Mouse (Mus musculus) T-helper 1 cell (primary cell): ENCODE data around the gene Hdac8.

Experiments used
- in situ Hi-C: fragments of 300-600 bp; cut with MboI, MseI; formaldehyde crosslinking; loops from one replicate; pipeline ENCODE4 v1.15.1; 2025; ENCODE audit warnings: high pct_unique_total_duplicates

Gene Hdac8

GRCm38 (mm10) chrX:102341688-102342087 is 163.5 kb downstream of the Hdac8 start:
- in situ Hi-C loops: no loop called here

- in situ Hi-C loops: no loop called here
Observed at GRCm38 (mm10) chrX:102339396-102340155, 165.6 kb downstream of the Hdac8 start.

GRCm38 (mm10) chrX:102319696-102320095 is 185.5 kb downstream of the Hdac8 start:
- in situ Hi-C loops: no loop called here

- in situ Hi-C loops: no loop called here
Observed at GRCm38 (mm10) chrX:102319252-102319651, 185.9 kb downstream of the Hdac8 start.

GRCm38 (mm10) chrX:102318782-102319181 is 186.4 kb downstream of the Hdac8 start:
- in situ Hi-C loops: no loop called here

- in situ Hi-C loops: no loop called here
Observed at GRCm38 (mm10) chrX:102311119-102311518, 194.0 kb downstream of the Hdac8 start.

GRCm38 (mm10) chrX:102307511-102307910 is 197.6 kb downstream of the Hdac8 start:
- in situ Hi-C loops: no loop called here

GRCm38 (mm10) chrX:102305806-102306205 is 199.4 kb downstream of the Hdac8 start:
- in situ Hi-C loops: no loop called here

GRCm38 (mm10) chrX:102304914-102305313 is 200.2 kb downstream of the Hdac8 start:
- in situ Hi-C loops: no loop called here

- in situ Hi-C loops: no loop called here
Observed at GRCm38 (mm10) chrX:102302476-102302875, 202.7 kb downstream of the Hdac8 start.

- in situ Hi-C loops: no loop called here
Observed at GRCm38 (mm10) chrX:102284889-102285288, 220.3 kb downstream of the Hdac8 start.

- in situ Hi-C loops: no loop called here
Observed at GRCm38 (mm10) chrX:102262620-102263345, 242.4 kb downstream of the Hdac8 start.

- in situ Hi-C loops: loop anchor here (5.0 kb wide), 1 partner anchor 1178 kb away; no protein-coding TSS in a partner anchor
Observed at GRCm38 (mm10) chrX:102259772-102260171, 245.4 kb downstream of the Hdac8 start.

- in situ Hi-C loops: no loop called here
Observed at GRCm38 (mm10) chrX:102253892-102254291, 251.3 kb downstream of the Hdac8 start.

GRCm38 (mm10) chrX:102251937-102252860 is 253.0 kb downstream of the Hdac8 start, which contains the start of gene Cited1:
Cited1 (minus strand) TSS chrX:102252181.
- in situ Hi-C loops: no loop called here

GRCm38 (mm10) chrX:102251221-102251936 is 253.8 kb downstream of the Hdac8 start:
- in situ Hi-C loops: no loop called here

- in situ Hi-C loops: no loop called here
Observed at GRCm38 (mm10) chrX:102250891-102251170, 254.3 kb downstream of the Hdac8 start.

GRCm38 (mm10) chrX:102250150-102250890 is 254.8 kb downstream of the Hdac8 start:
- in situ Hi-C loops: no loop called here

GRCm38 (mm10) chrX:102244334-102244733 is 260.8 kb downstream of the Hdac8 start:
- in situ Hi-C loops: no loop called here
